Mouse (Mus musculus) bone marrow macrophage, adult 2 months (primary cell): ENCODE results near the gene Camk2d.

Source experiments
- CTCF ChIP-seq: IDR thresholded peaks from 2 replicates; pipeline ENCODE4 v1.5.1; 2012; ENCODE audit warnings: low read depth, mild to moderate bottlenecking, low read length, moderate library complexity
- POLR2A ChIP-seq: IDR thresholded peaks from 2 replicates; pipeline ENCODE4 v1.6.1; 2012; ENCODE audit warnings: mild to moderate bottlenecking, low read depth, low read length, borderline replicate concordance

GRCm38 (mm10) chr3:126842780-126843179 is 246.7 kb downstream of the Camk2d start:
- TF ChIP-seq CTCF = no peak
- TF ChIP-seq POLR2A = no peak
